Comparison of ENCODE assay signal across 8 mouse cellular contexts in genomic region chrX:53056627-53057026, GRCm38 (mm10).
DNase-seq lines count a peak whose midpoint lies in the region; ATAC-seq and TF ChIP-seq lines count a peak whose summit lies in the region.

No protein-coding gene starts in this region.

- peak overlapping the region; percentile 91 for H3ac ChIP-seq in C2C12 (ENCODE audit: control insufficient read depth, insufficient read length, low read depth)

- ATAC-seq in hindbrain, embryonic 13.5 days (ENCODE audit: low FRiP score) = peak; percentile 75
- ATAC-seq in midbrain, embryonic 14.5 days (ENCODE audit: low FRiP score, low TSS enrichment) = no peak; the same call in 1 of the 2 replicates

- H3K9me3 ChIP-seq in forebrain, embryonic 10.5 days = no peaks in the 10 kb centered on the region
- H3K9me3 ChIP-seq in hindbrain, embryonic 13.5 days = no peaks in the 10 kb centered on the region
- H3K9me3 ChIP-seq in midbrain, embryonic 14.5 days (ENCODE audit: control insufficient read depth, low read length) = no peaks in the 10 kb centered on the region

- peak overlapping the region; percentile 91 for H3K27ac ChIP-seq in forebrain, embryonic 10.5 days
- H3K27ac ChIP-seq in hindbrain, embryonic 13.5 days = no peak overlapping the region
- 0 out of 2 replicates have a peak overlapping the region, but pooled peaks have one; percentile 37 for H3K27ac ChIP-seq in midbrain, embryonic 14.5 days (replicated peaks; ENCODE audit: low read depth, low read length)

- peaks cover 14% of the 10 kb centered on the region for H3K36me3 ChIP-seq in C2C12 (ENCODE audit: control insufficient read depth, insufficient read depth)
- peaks cover 6% of the 10 kb centered on the region; the same call in 1 of the 2 replicates for H3K36me3 ChIP-seq in forebrain, embryonic 10.5 days (replicated peaks)
- no peaks in the 10 kb centered on the region for H3K36me3 ChIP-seq in hindbrain, embryonic 13.5 days
- no peaks in the 10 kb centered on the region for H3K36me3 ChIP-seq in midbrain, embryonic 14.5 days (ENCODE audit: control insufficient read depth, insufficient read depth, low read length)

- TF ChIP-seq CTCF in C2C12 (IDR thresholded peaks at IDR 0.05; ENCODE audit: control insufficient read depth, insufficient read depth, insufficient read length) = no peak

- peak overlapping the region; percentile 50 for H3K4me3 ChIP-seq in C2C12 (ENCODE audit: insufficient read depth, poor library complexity, severe bottlenecking)
- H3K4me3 ChIP-seq in forebrain, embryonic 10.5 days = peak overlapping the region; percentile 64
- H3K4me3 ChIP-seq in hindbrain, embryonic 13.5 days = peak overlapping the region; percentile 47
- peak overlapping the region; percentile 46 for H3K4me3 ChIP-seq in midbrain, embryonic 14.5 days (replicated peaks; ENCODE audit: low read depth, low read length)

- 23% methylated on average over 30 of the region's 33 CpGs for WGBS in forebrain, embryonic 10.5 days
- 10% methylated on average over 29 of the region's 33 CpGs for WGBS in hindbrain, embryonic 13.5 days
- 19% methylated on average over 30 of the region's 33 CpGs for WGBS in midbrain, embryonic 14.5 days

- H3K79me2 ChIP-seq in C2C12 (ENCODE audit: control insufficient read depth, insufficient read depth) = peaks cover 10% of the 10 kb centered on the region

- H3K4me2 ChIP-seq in hindbrain, embryonic 13.5 days = peak overlapping the region; percentile 70
- H3K4me2 ChIP-seq in midbrain, embryonic 14.5 days (ENCODE audit: low read length) = peak overlapping the region; percentile 64

- H3K9ac ChIP-seq in hindbrain, embryonic 13.5 days = peak overlapping the region; percentile 71
- peak overlapping the region; percentile 46 for H3K9ac ChIP-seq in midbrain, embryonic 14.5 days (replicated peaks; ENCODE audit: low read length)

- peaks cover 5% of the 10 kb centered on the region for H3K79me3 ChIP-seq in C2C12 (ENCODE audit: low read depth)

- H3K4me1 ChIP-seq in forebrain, embryonic 10.5 days = peaks cover 22% of the 10 kb centered on the region
- H3K4me1 ChIP-seq in hindbrain, embryonic 13.5 days (replicated peaks) = 0 out of 2 replicates have a peak, but pooled peaks cover 14% of the 10 kb centered on the region
- no peaks in the 10 kb centered on the region for H3K4me1 ChIP-seq in midbrain, embryonic 14.5 days (ENCODE audit: control insufficient read depth, insufficient read depth, low read length)

- H3K27me3 ChIP-seq in C2C12 (ENCODE audit: control insufficient read depth, insufficient read depth, insufficient read length) = no peaks in the 10 kb centered on the region
- peaks cover 51% of the 10 kb centered on the region for H3K27me3 ChIP-seq in forebrain, embryonic 10.5 days (ENCODE audit: poor library complexity, severe bottlenecking)
- H3K27me3 ChIP-seq in hindbrain, embryonic 13.5 days = peaks cover 36% of the 10 kb centered on the region
- no peaks in the 10 kb centered on the region for H3K27me3 ChIP-seq in midbrain, embryonic 14.5 days (ENCODE audit: control insufficient read depth, insufficient read depth, low read length)

- DNase-seq in MN1 (ENCODE audit: low spot score) (peak; percentile 30), liver (peak; percentile 70)
- peak; percentile 54 for DNase-seq in forebrain, embryonic 10.5 days (ENCODE audit: extremely low spot score, low spot score)
- DNase-seq in midbrain, embryonic 14.5 days = peak; percentile 69
- peak; percentile 7 for DNase-seq in thymus, postnatal 0 days (ENCODE audit: low spot score)
- DNase-seq in layer of hippocampus, adult 9-10 months (ENCODE audit: low spot score) = no peak

TF ChIP-seq in C2C12, 6 proteins besides CTCF, POLR2A, EP300 and RAD21:
- TF ChIP-seq MYOG (IDR thresholded peaks at IDR 0.05; ENCODE audit: control insufficient read depth, extremely low read depth, insufficient read length) (no peak), USF1 (IDR thresholded peaks at IDR 0.05; ENCODE audit: low read depth) (no peak), FOSL1 (IDR thresholded peaks at IDR 0.05; ENCODE audit: insufficient read depth, low read length, poor library complexity, severe bottlenecking) (no peak), MYOD1 (IDR thresholded peaks at IDR 0.05; ENCODE audit: control insufficient read depth, insufficient read length, low read depth) (no peak), CEBPB (IDR thresholded peaks at IDR 0.05; ENCODE audit: low read depth) (no peak), MAX (IDR thresholded peaks at IDR 0.05) (no peak)
